Mouse (Mus musculus) megakaryocyte, adult 5-6 weeks (primary cell): ENCODE measurements around the gene Ankub1. TPM values are rescaled to one million over a fixed set of nuclear protein-coding genes. Genes with fewer than 3 reads are reported as not detected.
A peak's percentile ranks its signal among the peaks of the same experiment; 100 is the strongest.

Experiments
- ATAC-seq: 2 replicates; pipeline ENCODE4 v1.8.0; 2016; ENCODE audit warnings: mild to moderate bottlenecking, inconsistent platforms; ENCODE audit not compliant: poor library complexity, severe bottlenecking
- total RNA-seq, 2 experiments: library from RNA; stranded (forward) in 1 of 2; stranded (reverse) in 1 of 2; fragments of 153-499, 151-499 nt in 1 of 2; fragments of 221-1000, 200-1000 nt in 1 of 2; gene quantifications; 2 replicates each; pipeline versions ENCODE4 v1.2.3 to v1.2.4; 2015 to 2017

Ankub1 gene
- total RNA-seq, 2 experiments from 2014 or later: not detected

- ATAC-seq: peak; percentile 99
These were observed 41.3 kb downstream of the Ankub1 start, which contains the start of gene Commd2 for GRCm38 (mm10) chr3:57651231-57651864. TSS of gene Commd2 (minus strand) at chr3:57651715.

DNA sequence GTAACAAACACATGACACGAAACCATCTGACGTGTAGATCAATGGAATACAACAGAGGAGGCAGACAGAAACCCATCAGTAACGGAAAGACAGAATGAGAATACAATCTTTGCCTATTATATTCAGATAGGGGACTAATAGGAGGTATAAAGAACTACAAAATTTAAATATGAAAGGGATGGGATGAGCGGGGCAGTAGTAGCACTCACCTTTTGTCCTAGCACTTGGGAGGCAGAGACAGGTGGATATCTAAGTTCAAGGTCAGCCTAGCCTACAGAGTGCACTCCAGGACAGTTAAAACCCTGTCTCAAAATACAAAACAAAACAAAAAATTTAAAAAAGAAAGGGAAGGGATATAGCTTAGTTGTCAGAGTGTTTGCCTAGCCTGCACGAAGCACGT is 49.4 kb downstream of the Ankub1 start:
- ATAC-seq: no peak

- no peak for ATAC-seq
These were observed 55.0 kb downstream of the Ankub1 start for GRCm38 (mm10) chr3:57637596-57637995.

GRCm38 (mm10) chr3:57634763-57635487 is 57.7 kb downstream of the Ankub1 start:
- no peak for ATAC-seq

GRCm38 (mm10) chr3:57626954-57627513 is 65.6 kb downstream of the Ankub1 start:
- ATAC-seq: no peak

DNA sequence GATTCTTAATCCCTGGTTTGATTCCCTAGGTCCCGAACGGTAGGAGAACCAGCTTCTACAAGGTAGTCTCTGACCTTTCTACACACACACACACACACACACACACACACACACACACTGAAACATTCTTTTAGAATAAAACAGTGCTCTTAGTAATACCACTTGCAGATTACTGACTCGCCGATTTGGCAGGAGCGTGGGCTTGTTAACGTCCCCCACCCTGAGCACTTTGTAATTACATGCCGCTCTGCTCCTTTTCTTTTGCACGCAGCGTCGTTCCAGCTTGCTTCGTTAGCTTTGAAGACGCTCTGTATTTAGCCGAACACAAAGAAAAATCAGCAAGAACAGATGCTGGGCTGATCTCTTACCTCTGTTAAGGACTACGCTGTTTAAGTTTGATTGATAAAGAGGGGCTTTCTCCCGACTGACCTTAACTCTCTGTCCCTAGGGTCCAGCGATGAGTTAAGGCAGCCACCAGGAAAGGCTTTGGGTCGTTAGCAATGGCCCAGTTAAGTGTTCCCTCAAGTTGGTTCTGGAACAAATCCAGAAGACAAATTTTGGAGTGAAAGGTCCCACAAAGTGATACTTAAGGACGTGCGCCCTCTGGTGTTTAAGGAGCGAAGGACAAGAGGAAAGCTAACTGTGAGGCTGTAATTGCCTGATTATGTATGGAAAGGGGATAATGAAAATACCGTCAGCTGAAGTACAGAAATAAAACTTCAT is 67.2 kb downstream of the Ankub1 start:
- peak; percentile 69 for ATAC-seq

DNA sequence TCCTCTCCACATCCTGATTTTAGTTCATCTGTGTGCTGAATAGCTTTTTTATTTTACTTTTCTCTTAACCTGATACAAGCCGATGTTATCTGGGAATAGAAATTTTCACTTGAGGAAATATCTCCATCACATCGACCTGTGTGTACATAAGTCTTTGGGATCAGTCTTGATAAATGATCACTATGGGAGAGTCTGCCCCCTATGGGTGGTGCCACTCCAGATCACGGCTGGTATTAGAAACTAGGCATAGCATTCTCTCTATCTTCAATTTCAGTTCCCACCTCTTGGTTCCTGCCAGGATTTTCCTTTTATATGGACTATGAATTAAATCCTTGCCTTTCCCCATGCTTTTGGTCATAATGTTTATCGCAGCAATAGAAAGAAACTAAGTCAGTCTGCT is 72.9 kb downstream of the Ankub1 start:
- ATAC-seq: no peak

DNA sequence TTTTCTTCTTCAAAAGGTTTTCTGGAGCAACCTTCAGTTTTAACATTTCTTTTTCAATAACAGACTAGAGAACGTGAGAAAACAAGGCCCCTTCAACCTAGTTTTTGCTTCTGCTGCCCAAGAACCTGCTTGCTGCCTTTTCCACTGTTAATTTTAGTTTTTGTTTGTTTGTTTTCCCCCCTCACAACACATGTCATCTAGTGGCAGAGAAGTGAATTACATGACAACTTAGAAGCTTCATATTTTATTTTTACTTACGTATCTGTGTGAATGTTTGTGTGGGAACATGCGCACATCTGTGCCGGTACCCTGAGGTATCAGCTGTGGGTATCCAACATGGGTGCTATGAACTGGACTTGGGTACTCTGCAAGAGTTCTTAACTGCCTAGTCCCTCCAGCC is 76.9 kb downstream of the Ankub1 start:
- ATAC-seq: no peak

DNA sequence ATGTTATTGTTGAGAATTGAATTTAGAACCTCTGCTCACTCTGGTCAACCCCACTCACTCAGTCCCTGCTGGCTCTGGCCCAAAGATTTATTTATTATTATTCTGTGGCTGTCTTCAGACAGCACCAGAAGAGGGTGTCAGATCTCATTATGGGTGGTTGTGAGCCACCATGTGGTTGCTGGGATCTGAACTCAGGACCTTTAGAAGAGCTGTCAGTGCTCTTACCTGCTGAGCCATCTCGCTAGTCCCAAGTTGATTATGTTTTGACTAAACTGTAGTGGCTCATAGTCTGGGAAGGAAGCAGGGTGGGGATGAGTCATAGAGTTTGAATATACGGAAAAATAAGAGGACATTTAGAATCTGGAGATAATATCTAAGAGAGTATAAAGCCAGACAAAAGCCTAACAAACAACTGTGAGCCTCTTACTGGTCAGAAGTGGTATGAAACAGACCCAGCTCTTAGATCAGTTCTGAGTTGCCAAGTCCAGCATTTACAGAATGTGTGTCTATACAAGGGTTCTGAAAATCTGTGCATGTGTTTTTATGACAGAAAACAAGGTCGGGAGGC is 80.1 kb downstream of the Ankub1 start:
- no peak for ATAC-seq

DNA sequence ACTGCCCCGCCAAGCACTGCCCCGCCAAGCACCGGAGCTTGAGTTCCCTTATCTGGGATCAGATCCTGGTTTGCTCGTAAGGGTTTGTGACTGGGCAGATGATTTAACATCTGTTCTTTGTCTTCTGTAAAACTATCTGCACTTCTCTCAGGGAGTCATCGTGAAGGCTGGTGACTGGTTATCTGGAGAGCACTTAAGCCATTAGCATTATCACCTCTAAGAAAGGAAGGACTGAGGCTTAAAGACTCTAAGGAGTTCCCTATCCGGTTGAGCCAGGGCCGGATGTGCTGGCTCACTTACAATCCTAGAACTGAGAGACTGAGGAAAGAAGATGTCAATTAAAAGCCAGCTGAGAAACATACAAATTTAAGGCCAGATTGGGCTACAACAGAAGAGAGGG is 80.8 kb downstream of the Ankub1 start:
- ATAC-seq: no peak

Other genes starting within 250 kb of the Ankub1 start
- 0.05 and 0.13 TPM in 2 replicates for gene Wwtr1, start 116.9 kb downstream of the Ankub1 start, total RNA-seq (2015)
- not detected in 2 replicates for gene Wwtr1, start 116.9 kb downstream of the Ankub1 start, total RNA-seq (2017)
- gene Commd2, start 41.1 kb downstream of the Ankub1 start, total RNA-seq (2015): 39.5 and 48.5 TPM in 2 replicates
- 16.6 and 16.9 TPM in 2 replicates for gene Commd2, start 41.1 kb downstream of the Ankub1 start, total RNA-seq (2017)
- 117 and 127 TPM in 2 replicates for gene Rnf13, start 43.3 kb upstream of the Ankub1 start, total RNA-seq (2015)
- 94.0 and 104 TPM in 2 replicates for gene Rnf13, start 43.3 kb upstream of the Ankub1 start, total RNA-seq (2017)
- 0.32 TPM in 1 of 2 replicates, not detected in the other for gene Pfn2, start 155.3 kb upstream of the Ankub1 start, total RNA-seq (2015)
- gene Pfn2, start 155.3 kb upstream of the Ankub1 start, total RNA-seq (2017): not detected in 2 replicates